Mouse (Mus musculus) C2C12 (cell line): ENCODE data around the gene Sgip1. TPM values are rescaled to one million over a fixed set of nuclear protein-coding genes. Genes with fewer than 3 reads are reported as not detected.

ENCODE experiments used
- H3K27me3 ChIP-seq: one replicate; pipeline ENCODE4 v1.6.1; 2011; ENCODE audit not compliant: control insufficient read depth, insufficient read depth, insufficient read length
- H3K36me3 ChIP-seq: one replicate; pipeline ENCODE4 v1.6.1; 2011; ENCODE audit not compliant: control insufficient read depth, insufficient read depth
- H3K4me3 ChIP-seq: one replicate; pipeline ENCODE4 v1.5.1; 2011; ENCODE audit warnings: mild to moderate bottlenecking, control low read depth; ENCODE audit not compliant: poor library complexity, insufficient read depth, severe bottlenecking
- H3K79me2 ChIP-seq: one replicate; pipeline ENCODE4 v1.6.1; 2011; ENCODE audit not compliant: control insufficient read depth, insufficient read depth
- H3K79me3 ChIP-seq: one replicate; pipeline ENCODE4 v1.6.1; 2011; ENCODE audit warnings: low read depth, control low read depth
- H3ac ChIP-seq: one replicate; pipeline ENCODE3; 2011; ENCODE audit warnings: low read depth; ENCODE audit not compliant: control insufficient read depth, insufficient read length
- CEBPB ChIP-seq: IDR thresholded peaks from one replicate; pipeline ENCODE4 v1.6.1; 2011; ENCODE audit warnings: low read depth, mild to moderate bottlenecking, control low read depth, moderate library complexity
- CTCF ChIP-seq: IDR thresholded peaks from one replicate; pipeline ENCODE4 v1.5.1; 2011; ENCODE audit not compliant: control insufficient read depth, insufficient read depth, insufficient read length
- FOSL1 ChIP-seq: IDR thresholded peaks from one replicate; pipeline ENCODE4 v1.8.0; 2011; ENCODE audit warnings: mild to moderate bottlenecking, low read length; ENCODE audit not compliant: poor library complexity, insufficient read depth, severe bottlenecking
- MAX ChIP-seq: IDR thresholded peaks from one replicate; pipeline ENCODE4 v1.6.1; 2011; ENCODE audit warnings: mild to moderate bottlenecking, control low read depth
- MYOD1 ChIP-seq: IDR thresholded peaks from one replicate; pipeline ENCODE4 v1.6.1; 2011; ENCODE audit warnings: low read depth; ENCODE audit not compliant: control insufficient read depth, insufficient read length
- MYOG ChIP-seq: IDR thresholded peaks from one replicate; pipeline ENCODE4 v1.6.1; 2011; ENCODE audit not compliant: control insufficient read depth, insufficient read length; ENCODE audit errors: extremely low read depth
- USF1 ChIP-seq: IDR thresholded peaks from one replicate; pipeline ENCODE4 v1.6.1; 2011; ENCODE audit warnings: low read depth, mild to moderate bottlenecking, control low read depth, moderate library complexity
- polyA plus RNA-seq: library from polyadenylated mRNA; unstranded; fragments of >200 nt; fragmentation: generic; extraction: Trizol; gene quantifications from one replicate; pipeline ENCODE4 v1.2.1, GENCODE M21; 2012; ENCODE audit warnings: missing spikeins

Sgip1 gene
- polyA plus RNA-seq, 1 experiment: 0.07 TPM

DNA sequence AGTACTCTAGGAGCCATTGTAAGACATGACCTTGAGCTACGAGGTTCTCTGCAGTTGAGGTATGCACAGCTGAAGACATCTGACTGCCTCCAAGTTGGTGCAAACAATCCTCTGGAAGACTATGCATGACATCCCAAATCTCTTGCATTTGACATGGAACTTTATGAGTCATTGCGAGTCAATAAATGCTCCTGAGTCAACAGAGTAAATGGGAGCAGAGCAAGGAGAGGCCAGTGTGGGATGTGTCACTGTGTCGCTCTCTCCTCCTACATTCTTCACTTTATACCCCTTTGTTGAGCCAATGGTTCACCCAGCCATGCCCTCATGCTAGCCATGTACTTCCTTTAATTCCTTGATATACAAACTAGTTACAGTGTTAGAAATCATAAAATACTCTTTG is 142.0 kb downstream of the Sgip1 start:
- Histone ChIP-seq H3K79me2 (no peaks in the 10 kb centered on the region), H3K4me3 (no peak overlapping the region), H3K27me3 (no peaks in the 10 kb centered on the region), H3K79me3 (no peaks in the 10 kb centered on the region), H3ac (no peak overlapping the region), H3K36me3 (no peaks in the 10 kb centered on the region)
- TF ChIP-seq FOSL1 (peak; percentile 18), CTCF (no peak)

DNA sequence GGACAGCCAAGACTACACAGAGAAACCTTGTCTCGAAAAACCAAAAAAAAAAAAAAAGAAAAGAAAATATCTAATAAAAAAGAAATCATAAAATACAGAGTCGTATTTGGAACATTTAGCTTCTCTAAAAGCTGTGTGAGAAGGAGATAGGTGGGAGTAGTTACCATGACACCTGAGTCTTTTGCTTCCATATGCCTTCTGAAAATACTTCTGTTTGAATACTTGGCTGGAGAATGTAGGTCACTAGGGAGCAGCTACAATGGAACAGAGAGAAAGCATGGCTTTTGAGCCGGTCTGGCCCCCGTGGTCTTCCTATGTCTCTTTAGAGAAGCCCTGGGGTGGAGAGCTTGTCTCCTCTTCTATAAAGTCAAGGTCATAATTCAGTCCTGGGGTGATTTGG is 143.1 kb downstream of the Sgip1 start:
- no peaks in the 10 kb centered on the region for H3K79me3 ChIP-seq
- no peak overlapping the region for H3K4me3 ChIP-seq
- H3K79me2 ChIP-seq: no peaks in the 10 kb centered on the region
- no peak for TF ChIP-seq MYOD1
- no peak for TF ChIP-seq CTCF
- TF ChIP-seq MAX: no peak
- no peak for TF ChIP-seq USF1
- TF ChIP-seq MYOG: no peak
- TF ChIP-seq FOSL1: no peak
- TF ChIP-seq CEBPB: no peak
- H3K27me3 ChIP-seq: no peaks in the 10 kb centered on the region
- no peak overlapping the region for H3ac ChIP-seq
- H3K36me3 ChIP-seq: no peaks in the 10 kb centered on the region

DNA sequence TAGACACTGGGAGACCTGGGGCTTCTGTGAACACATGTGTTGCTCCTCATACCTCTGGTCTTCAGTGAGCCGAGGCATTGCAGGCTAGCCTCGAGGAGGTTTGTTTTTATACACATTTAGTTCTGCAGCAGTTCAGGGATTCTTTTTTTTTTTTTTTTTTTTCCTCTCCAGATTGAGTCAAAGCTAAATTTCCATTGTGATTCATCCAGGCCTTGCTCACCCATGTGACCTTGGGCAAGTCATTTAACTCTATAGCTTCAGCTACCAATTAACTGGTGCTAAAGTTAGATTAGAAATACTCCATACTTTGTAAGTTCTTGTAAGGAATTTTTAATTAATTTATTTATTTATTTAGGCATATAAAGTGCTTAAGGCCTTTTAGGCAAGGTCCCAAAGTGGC is 145.4 kb downstream of the Sgip1 start:
- Histone ChIP-seq H3K27me3 (no peaks in the 10 kb centered on the region), H3K36me3 (no peaks in the 10 kb centered on the region), H3ac (no peak overlapping the region), H3K4me3 (no peak overlapping the region), H3K79me3 (no peaks in the 10 kb centered on the region), H3K79me2 (no peaks in the 10 kb centered on the region)
- TF ChIP-seq USF1: peak; percentile 69
- TF ChIP-seq MYOD1: no peak

DNA sequence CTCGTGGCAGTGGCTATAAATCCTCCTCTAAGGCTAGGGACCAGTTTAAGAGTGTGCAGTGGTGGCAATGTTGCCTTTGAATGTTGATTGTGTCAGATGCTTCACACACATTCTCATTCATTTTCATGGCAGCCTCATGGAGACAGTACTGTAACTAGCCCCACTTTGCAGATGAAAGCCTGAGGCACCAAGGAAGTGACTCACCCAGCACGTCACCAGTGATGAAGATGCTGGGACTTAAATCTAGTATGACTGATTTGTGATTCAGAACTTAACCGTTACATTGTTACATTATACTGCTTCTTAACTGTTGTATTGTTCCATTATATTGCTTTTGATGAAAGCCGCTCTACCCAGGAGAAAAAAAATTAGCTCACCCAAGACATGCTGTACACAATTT is 145.8 kb downstream of the Sgip1 start:
- Histone ChIP-seq H3K36me3 (no peaks in the 10 kb centered on the region), H3K4me3 (no peak overlapping the region), H3K27me3 (no peaks in the 10 kb centered on the region), H3K79me2 (no peaks in the 10 kb centered on the region), H3K79me3 (no peaks in the 10 kb centered on the region), H3ac (no peak overlapping the region)
- TF ChIP-seq MYOG (no peak), CTCF (no peak), USF1 (no peak), CEBPB (no peak), MAX (no peak), FOSL1 (peak; percentile 27), MYOD1 (no peak)

DNA sequence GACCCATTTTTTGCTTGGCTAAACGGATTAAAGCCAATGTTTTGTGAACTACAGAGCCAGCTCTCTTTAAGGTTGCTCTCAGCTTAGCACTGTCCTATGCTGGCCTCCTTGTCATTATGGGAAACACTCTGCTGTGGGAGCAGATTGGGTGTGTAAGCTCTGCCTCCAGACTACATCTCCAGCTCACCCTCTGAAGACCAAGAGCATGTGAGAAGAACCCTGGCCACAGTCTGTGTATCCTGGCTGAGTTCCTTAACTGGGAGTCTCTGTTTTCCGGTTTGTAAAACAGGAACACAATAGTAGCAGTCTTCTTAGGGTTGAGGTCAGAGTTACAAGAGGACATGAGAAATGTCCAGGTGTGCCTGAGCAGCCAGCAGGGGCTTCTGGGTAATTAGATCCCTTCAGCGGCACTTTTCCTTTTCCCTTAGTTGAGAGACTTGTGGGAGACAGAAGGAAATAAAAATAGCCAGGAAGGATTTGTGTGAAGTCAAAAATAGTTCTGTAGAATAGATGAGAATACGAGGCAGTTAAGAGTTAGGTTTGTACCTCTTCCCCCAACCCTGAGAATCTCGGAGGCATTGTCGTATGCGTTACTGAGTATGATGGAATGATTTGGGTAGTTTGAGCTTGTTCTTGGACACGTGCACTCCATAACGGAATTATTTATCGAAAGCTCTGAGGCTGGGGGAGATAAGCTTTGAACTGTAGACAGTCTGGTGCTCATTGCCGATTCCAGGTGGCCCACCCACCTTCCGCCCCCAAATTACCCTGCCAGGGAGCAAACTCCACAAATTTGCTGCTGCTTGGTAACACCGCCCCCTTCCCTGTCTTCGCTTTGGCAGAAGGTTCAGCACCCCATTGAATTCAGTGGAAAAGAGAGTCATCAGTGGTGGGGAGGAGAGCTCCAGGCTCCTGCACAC is 146.9 kb downstream of the Sgip1 start:
- TF ChIP-seq FOSL1 (no peak), MYOD1 (no peak), CTCF (no peak), MAX (no peak), USF1 (no peak), CEBPB (no peak), MYOG (no peak)

DNA sequence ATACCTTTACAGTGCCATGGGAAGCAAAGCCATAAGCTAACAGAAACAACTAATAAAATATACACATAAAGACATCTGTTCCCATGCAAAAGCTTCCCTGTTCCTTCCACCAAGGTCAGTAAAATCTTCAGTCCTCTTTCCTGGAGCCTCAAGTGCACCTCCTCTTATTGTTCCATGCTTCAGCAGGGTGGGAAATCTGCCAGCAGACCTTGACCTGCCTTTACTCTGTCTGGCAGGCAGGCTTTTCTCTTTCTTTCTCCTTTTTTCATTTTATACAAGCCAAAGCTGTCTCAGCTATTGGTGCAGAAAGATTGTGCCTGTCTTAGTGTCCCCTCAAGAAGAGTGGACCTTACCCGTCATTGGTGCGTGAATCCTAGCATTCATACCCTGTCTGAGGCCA is 154.8 kb downstream of the Sgip1 start:
- H3K4me3 ChIP-seq: no peak overlapping the region
- H3K27me3 ChIP-seq: no peaks in the 10 kb centered on the region
- H3K79me2 ChIP-seq: no peaks in the 10 kb centered on the region
- H3K36me3 ChIP-seq: no peaks in the 10 kb centered on the region
- TF ChIP-seq MYOD1 (no peak), FOSL1 (no peak), USF1 (no peak), CTCF (no peak), MAX (no peak), CEBPB (no peak), MYOG (no peak)
- no peak overlapping the region for H3ac ChIP-seq
- no peaks in the 10 kb centered on the region for H3K79me3 ChIP-seq

More for the DNA sequence above, 146.9 kb downstream of the Sgip1 start:
- no peaks in the 10 kb centered on the region for H3K27me3 ChIP-seq
- H3K79me3 ChIP-seq: no peaks in the 10 kb centered on the region
- no peaks in the 10 kb centered on the region for H3K79me2 ChIP-seq
- no peaks in the 10 kb centered on the region for H3K36me3 ChIP-seq
- H3K4me3 ChIP-seq: no peak overlapping the region
- H3ac ChIP-seq: no peak overlapping the region
